Mouse (Mus musculus): ENCODE results near the gene Snf8. TPM values are rescaled to one million over a fixed set of nuclear protein-coding genes. Genes with fewer than 3 reads are reported as not detected.

The Snf8 gene
- 100 and 103 TPM in 2 replicates for polyA plus RNA-seq (2015; fragmentation: Nextera tagmentation; extraction: Ambion mirVana)

- H3K9ac ChIP-seq, result peak within 1 kb of the TSS; percentile 61
- H3K36me3 ChIP-seq, result peaks cover 17% of the 10 kb centered on the region; the same call in 1 of the 2 replicates
- ATAC-seq (ENCODE audit: insufficient number of reproducible peaks, low FRiP score, low TSS enrichment, low read depth), result peak; percentile 75
- H3K4me3 ChIP-seq (replicated peaks), result peak within 1 kb of the TSS; percentile 64
- peak within 1 kb of the TSS; percentile 90 for H3K4me2 ChIP-seq (replicated peaks)
- H3K4me1 ChIP-seq, result peaks cover 19% of the 10 kb centered on the region
- WGBS, result under 1% methylated on average over 29 of the region's 29 CpGs
- H3K9me3 ChIP-seq (replicated peaks), result no peaks in the 10 kb centered on the region
- H3K27ac ChIP-seq (replicated peaks), result peak within 1 kb of the TSS; percentile 61
- H3K27me3 ChIP-seq, result 0 out of 2 replicates have a peak, but pooled peaks cover 3% of the 10 kb centered on the region
Observed at GRCm38 (mm10) chr11:96034596-96035052, at the start of gene Snf8. TSS of gene Snf8 (plus strand) at chr11:96034885.

GRCm38 (mm10) chr11:95987854-95988447, 46.7 kb upstream of the Snf8 start:
- Histone ChIP-seq H3K9ac (no peak overlapping the region), H3K36me3 (no peaks in the 10 kb centered on the region; the same call in 1 of the 2 replicates), H3K4me3 (replicated peaks) (no peak overlapping the region), H3K4me2 (replicated peaks) (peak overlapping the region; percentile 19; the same call in 1 of the 2 replicates), H3K4me1 (peaks cover 65% of the 10 kb centered on the region), H3K27ac (replicated peaks) (peak overlapping the region; percentile 85), H3K27me3 (no peaks in the 10 kb centered on the region), H3K9me3 (replicated peaks) (no peaks in the 10 kb centered on the region)
- ATAC-seq (ENCODE audit: insufficient number of reproducible peaks, low FRiP score, low TSS enrichment, low read depth), result no peak
- WGBS, result 59% methylated on average over 6 of the region's 6 CpGs

- Histone ChIP-seq H3K27ac (replicated peaks) (peak overlapping the region; percentile 85), H3K36me3 (no peaks in the 10 kb centered on the region; the same call in 1 of the 2 replicates), H3K4me3 (replicated peaks) (no peak overlapping the region), H3K9me3 (replicated peaks) (no peaks in the 10 kb centered on the region), H3K27me3 (no peaks in the 10 kb centered on the region), H3K9ac (no peak overlapping the region), H3K4me1 (peaks cover 64% of the 10 kb centered on the region), H3K4me2 (replicated peaks) (peak overlapping the region; percentile 19; the same call in 1 of the 2 replicates)
- WGBS, result 28% methylated on average over 9 of the region's 9 CpGs
- no peak; the same call in 1 of the 2 replicates for ATAC-seq (ENCODE audit: insufficient number of reproducible peaks, low FRiP score, low TSS enrichment, low read depth)
Observed at GRCm38 (mm10) chr11:95988533-95988932, 46.2 kb upstream of the Snf8 start.

- WGBS, result 35% methylated on average over 8 of the region's 8 CpGs
- H3K27ac ChIP-seq (replicated peaks), result peak overlapping the region; percentile 85
- H3K4me2 ChIP-seq (replicated peaks), result peak overlapping the region; percentile 79
- H3K27me3 ChIP-seq, result no peaks in the 10 kb centered on the region
- no peak overlapping the region for H3K9ac ChIP-seq
- H3K4me1 ChIP-seq, result peaks cover 58% of the 10 kb centered on the region
- no peak overlapping the region for H3K4me3 ChIP-seq (replicated peaks)
- no peaks in the 10 kb centered on the region for H3K9me3 ChIP-seq (replicated peaks)
- H3K36me3 ChIP-seq, result peaks cover 4% of the 10 kb centered on the region; the same call in 1 of the 2 replicates
- ATAC-seq (ENCODE audit: insufficient number of reproducible peaks, low FRiP score, low TSS enrichment, low read depth), result no peak
Observed at GRCm38 (mm10) chr11:95989864-95990263, 44.8 kb upstream of the Snf8 start.

GRCm38 (mm10) chr11:95990431-95990830, 44.3 kb upstream of the Snf8 start:
- Histone ChIP-seq H3K27ac (replicated peaks) (peak overlapping the region; percentile 85), H3K9me3 (replicated peaks) (no peaks in the 10 kb centered on the region), H3K4me1 (peaks cover 58% of the 10 kb centered on the region), H3K27me3 (no peaks in the 10 kb centered on the region), H3K9ac (no peak overlapping the region), H3K36me3 (peaks cover 4% of the 10 kb centered on the region; the same call in 1 of the 2 replicates), H3K4me3 (replicated peaks) (peak overlapping the region; percentile 46), H3K4me2 (replicated peaks) (peak overlapping the region; percentile 79)
- ATAC-seq (ENCODE audit: insufficient number of reproducible peaks, low FRiP score, low TSS enrichment, low read depth), result no peak
- 43% methylated on average over 4 of the region's 4 CpGs for WGBS

- Histone ChIP-seq H3K4me1 (peaks cover 58% of the 10 kb centered on the region), H3K36me3 (peaks cover 5% of the 10 kb centered on the region; the same call in 1 of the 2 replicates), H3K27ac (replicated peaks) (peak overlapping the region; percentile 85), H3K9me3 (replicated peaks) (no peaks in the 10 kb centered on the region), H3K9ac (peak overlapping the region; percentile 35), H3K4me2 (replicated peaks) (peak overlapping the region; percentile 79), H3K27me3 (no peaks in the 10 kb centered on the region), H3K4me3 (replicated peaks) (peak overlapping the region; percentile 46)
- peak; percentile 82 for ATAC-seq (ENCODE audit: insufficient number of reproducible peaks, low FRiP score, low TSS enrichment, low read depth)
- WGBS, result 9% methylated on average over 34 of the region's 49 CpGs
Observed at GRCm38 (mm10) chr11:95990886-95991708, 43.6 kb upstream of the Snf8 start.

- no peak overlapping the region for H3K4me3 ChIP-seq (replicated peaks)
- H3K27me3 ChIP-seq, result no peaks in the 10 kb centered on the region
- no peak overlapping the region for H3K4me2 ChIP-seq (replicated peaks)
- no peaks in the 10 kb centered on the region for H3K9me3 ChIP-seq (replicated peaks)
- H3K36me3 ChIP-seq, result peaks cover 13% of the 10 kb centered on the region; the same call in 1 of the 2 replicates
- 91% methylated on average over 8 of the region's 8 CpGs for WGBS
- no peak for ATAC-seq (ENCODE audit: insufficient number of reproducible peaks, low FRiP score, low TSS enrichment, low read depth)
- no peak overlapping the region for H3K9ac ChIP-seq
- peaks cover 43% of the 10 kb centered on the region for H3K4me1 ChIP-seq
- H3K27ac ChIP-seq (replicated peaks), result no peak overlapping the region
Observed at GRCm38 (mm10) chr11:95994151-95994550, 40.5 kb upstream of the Snf8 start.

GRCm38 (mm10) chr11:96003100-96003900, 31.4 kb upstream of the Snf8 start:
- H3K27ac ChIP-seq (replicated peaks), result 0 out of 2 replicates have a peak overlapping the region, but pooled peaks have one; percentile 39
- no peak for ATAC-seq (ENCODE audit: insufficient number of reproducible peaks, low FRiP score, low TSS enrichment, low read depth)

GRCm38 (mm10) chr11:96003969-96004792, 30.5 kb upstream of the Snf8 start:
- Histone ChIP-seq H3K36me3 (no peaks in the 10 kb centered on the region), H3K9me3 (replicated peaks) (no peaks in the 10 kb centered on the region), H3K4me1 (peaks cover 46% of the 10 kb centered on the region), H3K4me3 (replicated peaks) (peak overlapping the region; percentile 81), H3K27me3 (no peaks in the 10 kb centered on the region; the same call in 1 of the 2 replicates), H3K4me2 (replicated peaks) (peak overlapping the region; percentile 97), H3K9ac (peak overlapping the region; percentile 85), H3K27ac (replicated peaks) (peak overlapping the region; percentile 95)
- ATAC-seq (ENCODE audit: insufficient number of reproducible peaks, low FRiP score, low TSS enrichment, low read depth), result no peak
- WGBS, result under 1% methylated on average over 32 of the region's 32 CpGs

More at GRCm38 (mm10) chr11:96003100-96003900, 31.4 kb upstream of the Snf8 start:
- Histone ChIP-seq H3K9ac (no peak overlapping the region), H3K9me3 (replicated peaks) (no peaks in the 10 kb centered on the region), H3K4me2 (replicated peaks) (peak overlapping the region; percentile 97), H3K4me3 (replicated peaks) (peak overlapping the region; percentile 81), H3K4me1 (peaks cover 46% of the 10 kb centered on the region), H3K27me3 (no peaks in the 10 kb centered on the region; the same call in 1 of the 2 replicates), H3K36me3 (no peaks in the 10 kb centered on the region)
- WGBS, result 2% methylated on average over 12 of the region's 12 CpGs

All from embryonic facial prominence, embryonic 15.5 days (tissue).